Mouse (Mus musculus): ENCODE data around the gene Gpld1. TPM values are rescaled to one million over a fixed set of nuclear protein-coding genes. Genes with fewer than 3 reads are reported as not detected.

Gene Gpld1
- polyA plus RNA-seq (2014; fragmentation: Illumina TruSeq; extraction: RNeasy Lipid Tissue Mini Kit (QIAGEN cat#74804); ENCODE audit: low read depth, low replicate concordance): 4.0 TPM

DNA sequence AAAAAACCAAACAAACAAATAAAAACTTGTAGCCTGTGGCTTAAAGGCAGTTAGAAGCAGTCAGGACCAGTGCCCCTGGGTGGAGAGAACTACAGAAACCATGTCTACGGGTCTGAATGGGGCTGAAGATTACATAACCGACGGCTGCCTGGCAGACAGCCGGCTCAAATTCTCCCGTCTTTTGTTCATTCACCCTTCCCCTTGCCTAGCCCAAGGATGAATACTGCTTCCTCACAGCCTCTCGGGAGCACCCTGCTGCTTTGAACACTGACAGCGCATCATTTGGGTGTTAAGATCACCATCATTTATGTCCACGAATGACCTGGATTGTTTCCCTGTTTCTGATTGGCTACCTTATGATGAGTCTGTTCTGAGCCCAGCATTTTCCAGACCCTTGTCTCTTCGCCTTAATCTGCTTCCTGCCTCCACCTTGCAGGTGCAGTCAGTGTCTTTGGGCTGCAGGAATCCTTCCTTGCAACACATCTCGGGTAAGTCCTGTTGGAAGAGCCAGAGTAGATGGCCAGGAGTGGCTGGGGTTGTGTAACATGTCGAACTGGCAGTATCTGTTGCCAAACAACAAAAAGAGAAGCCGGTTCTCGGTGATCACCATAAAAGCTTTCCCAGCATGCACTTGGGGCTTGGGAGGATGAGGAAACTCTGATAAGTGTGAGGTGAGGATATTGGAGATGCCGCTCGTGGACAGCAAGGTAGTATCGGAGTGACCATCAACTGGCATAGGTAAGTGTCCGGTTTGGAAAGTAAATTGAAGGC is at the start of gene Gpld1:
Gene Gpld1 (plus strand): TSS at position 641 of the 771 bp plus-strand sequence.

GRCm38 (mm10) chr13:24937108-24937838 is 5.7 kb upstream of the Gpld1 start, which contains the start of gene Aldh5a1:
Gene Aldh5a1, minus strand, starts transcription at chr13:24937661.

GRCm38 (mm10) chr13:25019793-25020539 is 77.0 kb downstream of the Gpld1 start, which contains the start of gene Mrs2:
Gene Mrs2, minus strand, starts transcription at chr13:25020379.

Other genes starting within 250 kb of the Gpld1 start
- gene Armh2, start 201.9 kb upstream of the Gpld1 start, polyA plus RNA-seq (2014; fragmentation: Illumina TruSeq; extraction: RNeasy Lipid Tissue Mini Kit (QIAGEN cat#74804); ENCODE audit: low read depth, low replicate concordance): not detected
- 46.7 TPM for gene Gmnn, start 181.2 kb upstream of the Gpld1 start, polyA plus RNA-seq (2014; fragmentation: Illumina TruSeq; extraction: RNeasy Lipid Tissue Mini Kit (QIAGEN cat#74804); ENCODE audit: low read depth, low replicate concordance)
- 270 TPM for gene BC005537, start 141.5 kb upstream of the Gpld1 start, polyA plus RNA-seq (2014; fragmentation: Illumina TruSeq; extraction: RNeasy Lipid Tissue Mini Kit (QIAGEN cat#74804); ENCODE audit: low read depth, low replicate concordance)
- gene Acot13, start 111.6 kb upstream of the Gpld1 start, polyA plus RNA-seq (2014; fragmentation: Illumina TruSeq; extraction: RNeasy Lipid Tissue Mini Kit (QIAGEN cat#74804); ENCODE audit: low read depth, low replicate concordance): 67.6 TPM
- 139 TPM for gene Tdp2, start 111.5 kb upstream of the Gpld1 start, polyA plus RNA-seq (2014; fragmentation: Illumina TruSeq; extraction: RNeasy Lipid Tissue Mini Kit (QIAGEN cat#74804); ENCODE audit: low read depth, low replicate concordance)
- gene D130043K22Rik, start 98.0 kb upstream of the Gpld1 start, polyA plus RNA-seq (2014; fragmentation: Illumina TruSeq; extraction: RNeasy Lipid Tissue Mini Kit (QIAGEN cat#74804); ENCODE audit: low read depth, low replicate concordance): 0.73 TPM
- 12.4 TPM for gene Aldh5a1, start 5.5 kb upstream of the Gpld1 start, polyA plus RNA-seq (2014; fragmentation: Illumina TruSeq; extraction: RNeasy Lipid Tissue Mini Kit (QIAGEN cat#74804); ENCODE audit: low read depth, low replicate concordance)
- 73.9 TPM for gene Mrs2, start 77.2 kb downstream of the Gpld1 start, polyA plus RNA-seq (2014; fragmentation: Illumina TruSeq; extraction: RNeasy Lipid Tissue Mini Kit (QIAGEN cat#74804); ENCODE audit: low read depth, low replicate concordance)
- 0.19 TPM for gene Dcdc2a, start 112.9 kb downstream of the Gpld1 start, polyA plus RNA-seq (2014; fragmentation: Illumina TruSeq; extraction: RNeasy Lipid Tissue Mini Kit (QIAGEN cat#74804); ENCODE audit: low read depth, low replicate concordance)